Comparison of ENCODE assay signal across 15 mouse cellular contexts in the genomic region with DNA sequence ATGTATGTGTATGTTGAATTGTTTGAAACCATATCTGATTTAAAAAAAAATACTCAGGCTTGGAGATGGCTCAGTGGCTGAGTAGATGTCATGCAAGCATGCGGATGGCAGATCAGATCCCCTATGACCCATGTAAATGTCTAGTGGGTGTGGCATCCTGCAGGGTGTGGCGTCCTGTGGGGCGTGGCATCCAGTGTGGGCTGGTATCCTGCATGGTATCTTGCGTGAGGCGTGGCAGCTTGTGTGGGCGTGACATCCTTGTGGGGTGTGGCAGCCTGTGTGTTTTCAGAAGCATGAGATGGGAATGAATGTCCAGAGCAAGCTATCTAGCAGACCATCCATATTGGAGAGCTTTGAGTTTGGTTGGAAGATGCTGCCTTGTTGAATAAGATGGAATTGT. TPM values are rescaled to one million over a fixed set of nuclear protein-coding genes. Genes with fewer than 3 reads are reported as not detected.
"Had no signal": no experiment of that assay in that cellular context is flagged by ENCODE, and none has a peak within 500 bp of the region (broad histone marks: within the 10 kb centered on the region; RNA-seq: fewer than 3 reads in every experiment).

No protein-coding gene starts in this region.

- H3K27ac ChIP-seq: kidney, embryonic 15.5 days; left cerebral cortex, adult 2 months; limb, embryonic 10.5 days; liver, embryonic 14.5 days; midbrain, embryonic 13.5 days; neural tube, embryonic 12.5 days; stomach, postnatal 0 days had no signal

- H3K4me1 ChIP-seq: kidney, embryonic 15.5 days; limb, embryonic 10.5 days; midbrain, embryonic 13.5 days; neural tube, embryonic 12.5 days had no signal

- DNase-seq: kidney, adult 2 months; kidney, postnatal 14 days; lung, adult 2 months; lung, postnatal 14 days had no signal

- ATAC-seq: intestine, embryonic 16.5 days; midbrain, embryonic 13.5 days had no signal

- H3K9ac ChIP-seq: kidney, embryonic 15.5 days; liver, embryonic 14.5 days; midbrain, embryonic 13.5 days; neural tube, embryonic 12.5 days had no signal

- H3K4me2 ChIP-seq: kidney, embryonic 15.5 days; midbrain, embryonic 13.5 days; neural tube, embryonic 12.5 days had no signal

- H3K4me3 ChIP-seq: kidney, embryonic 15.5 days; left cerebral cortex, adult 2 months; limb, embryonic 10.5 days; midbrain, embryonic 13.5 days; myocyte; neural tube, embryonic 12.5 days had no signal

- H3K27me3 ChIP-seq: kidney, embryonic 15.5 days; midbrain, embryonic 13.5 days; neural tube, embryonic 12.5 days had no signal

- H3K9me3 ChIP-seq: kidney, embryonic 15.5 days; limb, embryonic 10.5 days; midbrain, embryonic 13.5 days; neural tube, embryonic 12.5 days had no signal

- H3K36me3 ChIP-seq: kidney, embryonic 15.5 days; limb, embryonic 10.5 days; midbrain, embryonic 13.5 days; neural tube, embryonic 12.5 days had no signal

RNA-seq across cellular contexts. Expression of a gene that starts 36.6 kb away (rescaled TPM):
- total RNA-seq: megakaryocyte-erythroid progenitor cell, adult 5-6 weeks; neutrophil, adult 5-6 weeks had no signal
